Mouse (Mus musculus) liver, adult (tissue): ENCODE data around the gene Mtmr12.

Experiments
- GATA4 ChIP-seq: IDR thresholded peaks from 2 replicates; pipeline ENCODE4 v1.6.1; 2014; ENCODE audit warnings: mild to moderate bottlenecking, low read length; ENCODE audit not compliant: insufficient replicate concordance

Gene Mtmr12

DNA sequence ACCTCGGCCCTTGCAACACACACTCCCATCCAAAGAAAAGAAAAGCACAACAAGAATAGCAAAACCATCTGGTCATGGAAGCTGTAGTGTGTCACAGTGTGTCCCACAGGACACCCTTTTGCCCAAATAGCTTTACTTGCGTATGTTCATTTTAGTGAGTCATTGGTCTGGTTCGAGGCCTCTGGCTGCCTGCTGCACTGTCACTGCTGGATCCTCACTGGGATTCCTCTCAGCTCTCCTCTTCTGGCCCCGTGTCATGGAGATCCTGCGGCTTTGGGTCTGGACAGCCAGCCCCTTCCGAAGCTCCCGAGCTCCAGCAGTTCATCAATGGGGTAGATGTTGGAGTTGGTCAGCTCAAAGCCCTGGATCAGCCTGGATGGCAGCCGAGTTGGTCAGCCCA, 113.6 kb downstream of the Mtmr12 start:
- no peak for TF ChIP-seq GATA4

GRCm38 (mm10) chr15:12319889-12320288, 115.1 kb downstream of the Mtmr12 start:
- TF ChIP-seq GATA4: no peak

- no peak for TF ChIP-seq GATA4
Measured at GRCm38 (mm10) chr15:12320441-12321090, 115.7 kb downstream of the Mtmr12 start.

GRCm38 (mm10) chr15:12321091-12321787, 116.4 kb downstream of the Mtmr12 start, which contains the start of gene Golph3:
Gene Golph3, plus strand, starts transcription at chr15:12321450.
- TF ChIP-seq GATA4: no peak

DNA sequence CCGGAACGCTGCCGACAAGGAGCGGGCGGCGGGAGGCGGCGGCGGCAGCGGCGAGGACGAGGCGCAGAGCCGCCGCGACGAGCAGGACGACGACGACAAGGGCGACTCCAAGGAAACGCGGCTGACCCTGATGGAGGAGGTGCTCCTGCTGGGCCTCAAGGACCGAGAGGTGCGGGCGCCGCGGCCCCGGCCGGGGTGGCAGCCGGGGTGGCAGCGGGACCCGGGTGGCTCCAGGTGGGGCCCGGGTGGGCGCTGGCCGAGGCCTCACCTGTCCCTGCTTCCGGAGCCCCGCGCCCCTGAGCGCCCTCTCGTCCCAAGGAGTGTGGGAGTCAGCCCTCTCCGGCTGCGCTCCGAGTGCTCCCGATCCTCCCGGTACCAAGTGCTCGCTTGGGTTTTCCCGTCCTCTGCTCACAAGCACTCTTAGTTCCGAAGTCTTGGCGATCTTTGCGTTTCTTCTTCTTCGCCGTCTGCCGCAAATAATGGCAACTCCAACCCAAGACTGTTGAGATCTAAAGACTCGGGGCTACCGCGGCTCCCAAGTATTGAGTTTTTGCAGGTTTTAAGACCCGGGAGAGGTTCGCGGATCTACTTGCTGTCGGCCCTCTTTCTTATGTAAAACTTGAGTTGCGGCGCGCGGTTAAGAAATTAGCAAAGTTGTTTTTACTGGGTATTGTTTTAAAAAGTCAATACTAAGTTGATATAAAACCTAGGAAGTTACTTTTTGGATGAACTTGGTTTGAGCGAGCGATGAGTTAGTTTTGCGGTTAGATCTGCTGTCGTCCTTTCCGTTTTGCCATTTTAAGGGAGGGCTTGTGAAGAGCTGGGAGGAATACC, 117.2 kb downstream of the Mtmr12 start, which contains the start of gene 1810049J17Rik:
1810049J17Rik (minus strand) TSS at position 112 of the 834 bp plus-strand sequence.
- TF ChIP-seq GATA4: no peak

- TF ChIP-seq GATA4: no peak
Measured at GRCm38 (mm10) chr15:12322676-12323402, 118.0 kb downstream of the Mtmr12 start.
